Mouse (Mus musculus): ENCODE measurements around the gene Prtg. TPM values are rescaled to one million over a fixed set of nuclear protein-coding genes. Genes with fewer than 3 reads are reported as not detected.

The Prtg gene
- total and polyA plus RNA-seq, 3 experiments: not detected

DNA sequence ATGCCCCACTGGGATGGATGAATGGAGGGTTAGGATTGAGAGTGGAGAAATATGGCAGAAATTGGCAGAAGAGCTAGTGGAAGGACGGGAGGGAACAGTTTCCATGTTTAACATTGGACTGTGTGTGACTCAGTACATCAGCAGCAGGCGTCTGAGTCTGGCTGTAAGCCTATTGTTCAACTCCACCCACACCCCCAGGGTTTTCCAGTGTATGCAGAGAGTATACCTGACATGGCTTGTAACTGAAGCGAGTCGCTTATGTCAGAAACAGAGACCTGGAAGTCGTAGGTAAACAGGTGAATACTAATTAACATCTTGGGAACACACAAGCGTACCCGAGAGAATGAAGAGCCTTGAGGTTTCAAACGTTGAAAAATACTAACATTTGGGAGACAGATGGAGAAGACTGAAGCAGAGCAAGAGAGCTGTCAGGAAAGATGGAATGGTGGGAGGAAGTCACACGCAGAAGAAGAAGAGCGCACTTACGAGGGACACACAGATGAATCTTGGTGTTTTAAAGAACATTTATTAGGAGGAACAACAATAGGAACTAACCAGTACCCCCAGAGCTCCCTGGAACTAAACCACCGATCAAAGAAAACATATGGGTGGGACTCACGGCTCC is 124.6 kb downstream of the Prtg start:
- TF ChIP-seq POLR2AphosphoS2 (IDR thresholded peaks at IDR 0.05; ENCODE audit: low read depth, low read length): no peak
- TF ChIP-seq NELFE (IDR thresholded peaks at IDR 0.05; ENCODE audit: low read depth, low read length): no peak
- TF ChIP-seq POLR2A (IDR thresholded peaks at IDR 0.05; ENCODE audit: low read depth, low read length): no peak
- in situ Hi-C loops (cut with MboI; ENCODE audit: low pct_ligation_motif_present, low pct_unique_long_range_greater_than_20kb, low sequenced_read_pairs): no loop called here
- Histone ChIP-seq H3K27me3 (replicated peaks) (peaks cover 9% of the 10 kb centered on the region), H3K9me3 (replicated peaks; ENCODE audit: low read length) (no peaks in the 10 kb centered on the region), H3K4me2 (ENCODE audit: insufficient read depth, low read depth, poor library complexity, severe bottlenecking) (no peak overlapping the region), H3K36me3 (replicated peaks in 1 of 2; ENCODE audit: control insufficient read depth in 1 of 2, insufficient read depth in 1 of 2, low read length in 1 of 2) (no peaks in the 10 kb centered on the region), H3K4me1 (ENCODE audit: control insufficient read depth in 1 of 2, insufficient read depth in 2 of 2) (no peaks in the 10 kb centered on the region), H3K79me2 (replicated peaks; ENCODE audit: control insufficient read depth, extremely low read depth, insufficient read depth, poor library complexity, severe bottlenecking) (no peaks in the 10 kb centered on the region), H3K27ac (ENCODE audit: insufficient read depth, low read depth) (no peak overlapping the region), H3K4me3 (replicated peaks in 1 of 3; ENCODE audit: low read depth in 2 of 3, low read length in 2 of 3, poor library complexity in 1 of 3) (no peak overlapping the region), H3K9ac (ENCODE audit: insufficient read depth, low read depth) (no peak overlapping the region)
- dilution Hi-C loops (cut with MboI; ENCODE audit: extremely low pct_ligation_motif_present, extremely low pct_unique_long_range_greater_than_20kb, low sequenced_read_pairs): no loop called here
- no peak for DNase-seq (ENCODE audit: extremely low read depth)

DNA sequence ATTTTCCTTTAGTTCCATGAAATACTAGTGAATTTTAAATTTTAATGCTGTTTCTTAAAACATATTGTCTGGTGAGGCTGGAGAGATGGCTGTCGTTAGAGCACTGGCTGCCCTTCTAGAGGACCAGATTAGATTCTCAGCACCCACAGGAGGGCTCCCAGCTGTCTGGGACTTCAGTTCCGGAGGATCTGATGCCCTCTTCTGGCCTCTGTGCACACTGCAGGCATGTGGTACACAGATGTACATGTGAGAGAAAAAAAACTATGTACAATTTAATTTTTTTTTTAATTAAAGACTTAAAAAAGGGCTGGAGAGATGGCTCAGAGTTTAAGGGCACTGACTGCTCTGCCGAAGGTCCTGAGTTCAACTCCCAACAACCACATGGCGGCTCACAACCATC is 128.6 kb downstream of the Prtg start:
- no peaks in the 10 kb centered on the region for H3K79me2 ChIP-seq (replicated peaks; ENCODE audit: control insufficient read depth, extremely low read depth, insufficient read depth, poor library complexity, severe bottlenecking)
- dilution Hi-C loops (cut with MboI; ENCODE audit: extremely low pct_ligation_motif_present, extremely low pct_unique_long_range_greater_than_20kb, low sequenced_read_pairs) (no loop called here), in situ Hi-C loops (cut with MboI; ENCODE audit: low pct_ligation_motif_present, low pct_unique_long_range_greater_than_20kb, low sequenced_read_pairs) (no loop called here)
- no peak overlapping the region for H3K9ac ChIP-seq (ENCODE audit: insufficient read depth, low read depth)
- no peaks in the 10 kb centered on the region for H3K4me1 ChIP-seq (ENCODE audit: control insufficient read depth in 1 of 2, insufficient read depth in 2 of 2)
- TF ChIP-seq HCFC1 (IDR thresholded peaks at IDR 0.05; ENCODE audit: low read depth, low read length): no peak
- TF ChIP-seq CTCF (conservative IDR thresholded peaks at IDR 0.05 in 1 of 2, IDR thresholded peaks at IDR 0.05 in 1 of 2; ENCODE audit: low read depth in 2 of 2, low read length in 2 of 2): peak in 1 of 2 experiments; percentile 32; a peak in 2 of 4 replicates
- TF ChIP-seq BHLHE40 (IDR thresholded peaks at IDR 0.05; ENCODE audit: low read depth, low read length): no peak
- DNase-seq (ENCODE audit: extremely low read depth): no peak
- peaks cover 3% of the 10 kb centered on the region for H3K27me3 ChIP-seq (replicated peaks)
- no peaks in the 10 kb centered on the region for H3K9me3 ChIP-seq (replicated peaks; ENCODE audit: low read length)
- no peak overlapping the region for H3K4me2 ChIP-seq (ENCODE audit: insufficient read depth, low read depth, poor library complexity, severe bottlenecking)
- no peak overlapping the region for H3K27ac ChIP-seq (ENCODE audit: insufficient read depth, low read depth)
- H3K4me3 ChIP-seq (replicated peaks in 1 of 3; ENCODE audit: low read depth in 2 of 3, low read length in 2 of 3, poor library complexity in 1 of 3): no peak overlapping the region
- H3K36me3 ChIP-seq (replicated peaks in 1 of 2; ENCODE audit: control insufficient read depth in 1 of 2, insufficient read depth in 1 of 2, low read length in 1 of 2): no peaks in the 10 kb centered on the region

DNA sequence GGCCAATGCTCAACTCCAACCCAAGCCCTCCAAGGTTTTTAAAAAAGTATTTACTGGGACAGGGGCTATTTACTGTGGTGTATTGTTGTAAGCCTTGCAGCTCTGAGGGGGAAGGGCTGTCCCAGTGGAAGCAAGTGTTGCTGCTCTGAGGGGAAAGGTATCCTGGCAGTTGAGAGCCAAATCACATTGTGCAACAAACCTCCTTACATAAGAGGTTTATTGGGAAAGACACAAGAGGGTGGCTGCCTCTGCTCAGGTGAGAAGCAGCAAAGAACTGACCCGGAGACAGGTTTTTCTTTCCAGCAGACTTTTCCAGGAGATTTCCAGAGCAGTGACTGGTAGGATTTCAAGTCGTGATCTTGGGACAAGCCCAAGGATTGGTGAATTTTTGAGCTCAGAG is 129.6 kb downstream of the Prtg start:
- Histone ChIP-seq H3K4me2 (ENCODE audit: insufficient read depth, low read depth, poor library complexity, severe bottlenecking) (no peak overlapping the region), H3K4me3 (replicated peaks in 1 of 3; ENCODE audit: low read depth in 2 of 3, low read length in 2 of 3, poor library complexity in 1 of 3) (no peak overlapping the region), H3K4me1 (ENCODE audit: control insufficient read depth in 1 of 2, insufficient read depth in 2 of 2) (no peaks in the 10 kb centered on the region), H3K9me3 (replicated peaks; ENCODE audit: low read length) (no peaks in the 10 kb centered on the region), H3K9ac (ENCODE audit: insufficient read depth, low read depth) (no peak overlapping the region), H3K27me3 (replicated peaks) (no peaks in the 10 kb centered on the region), H3K36me3 (replicated peaks in 1 of 2; ENCODE audit: control insufficient read depth in 1 of 2, insufficient read depth in 1 of 2, low read length in 1 of 2) (no peaks in the 10 kb centered on the region), H3K27ac (ENCODE audit: insufficient read depth, low read depth) (no peak overlapping the region), H3K79me2 (replicated peaks; ENCODE audit: control insufficient read depth, extremely low read depth, insufficient read depth, poor library complexity, severe bottlenecking) (no peaks in the 10 kb centered on the region)
- in situ Hi-C loops (cut with MboI; ENCODE audit: low pct_ligation_motif_present, low pct_unique_long_range_greater_than_20kb, low sequenced_read_pairs): no loop called here
- dilution Hi-C loops (cut with MboI; ENCODE audit: extremely low pct_ligation_motif_present, extremely low pct_unique_long_range_greater_than_20kb, low sequenced_read_pairs): no loop called here
- no peak for TF ChIP-seq MEF2A (IDR thresholded peaks at IDR 0.05; ENCODE audit: borderline replicate concordance, low read depth, low read length)
- no peak for TF ChIP-seq ETS1 (conservative IDR thresholded peaks at IDR 0.05; ENCODE audit: low read depth, low read length)
- no peak for TF ChIP-seq ZNF384 (IDR thresholded peaks at IDR 0.05; ENCODE audit: low read depth, low read length)
- no peak for TF ChIP-seq ELF1 (IDR thresholded peaks at IDR 0.05; ENCODE audit: low read depth, low read length)
- no peak for TF ChIP-seq SMC3 (IDR thresholded peaks at IDR 0.05; ENCODE audit: low read depth, low read length)
- TF ChIP-seq CHD2 (IDR thresholded peaks at IDR 0.05; ENCODE audit: low read length): no peak
- TF ChIP-seq JUN (IDR thresholded peaks at IDR 0.05; ENCODE audit: insufficient read depth, low read depth, low read length): no peak
- TF ChIP-seq POLR2AphosphoS2 (IDR thresholded peaks at IDR 0.05; ENCODE audit: low read depth, low read length): no peak
- no peak for TF ChIP-seq MXI1 (IDR thresholded peaks at IDR 0.05; ENCODE audit: low read depth, low read length)
- no peak for TF ChIP-seq POLR2A (IDR thresholded peaks at IDR 0.05; ENCODE audit: low read depth, low read length)
- TF ChIP-seq MAX (IDR thresholded peaks at IDR 0.05; ENCODE audit: low read length): no peak
- TF ChIP-seq SIN3A (IDR thresholded peaks at IDR 0.05; ENCODE audit: low read length): no peak
- no peak for TF ChIP-seq RCOR1 (conservative IDR thresholded peaks at IDR 0.05; ENCODE audit: low read depth, low read length)
- TF ChIP-seq BHLHE40 (IDR thresholded peaks at IDR 0.05; ENCODE audit: low read depth, low read length): no peak
- TF ChIP-seq EP300 (IDR thresholded peaks at IDR 0.05; ENCODE audit: low read length): no peak
- no peak for TF ChIP-seq IRF4 (IDR thresholded peaks at IDR 0.05; ENCODE audit: low read depth, low read length)
- TF ChIP-seq JUND (conservative IDR thresholded peaks at IDR 0.05; ENCODE audit: low read depth, low read length): no peak
- no peak for TF ChIP-seq USF2 (conservative IDR thresholded peaks at IDR 0.05; ENCODE audit: low read depth, low read length)
- no peak for TF ChIP-seq HCFC1 (IDR thresholded peaks at IDR 0.05; ENCODE audit: low read depth, low read length)
- no peak for DNase-seq (ENCODE audit: extremely low read depth)

All from CH12.LX (cell line).